Mouse (Mus musculus) kidney, postnatal 0 days (tissue): ENCODE data around the gene Gpatch2. TPM values are rescaled to one million over a fixed set of nuclear protein-coding genes. Genes with fewer than 3 reads are reported as not detected.

Experiments
- ATAC-seq: fragments of 200-750 bp; cut with Nextera tagmentation; replicated peaks from 2 replicates; pipeline ENCODE4 v1.8.0; 2017; ENCODE audit warnings: low read depth, moderate number of reproducible peaks, moderate TSS enrichment, moderate library complexity; ENCODE audit not compliant: low FRiP score
- DNase-seq: peaks from one replicate; pipeline ENCODE4 v3.0.0-alpha.2; 2016; ENCODE audit warnings: low spot score
- H3K27ac ChIP-seq: fragments of 300-500 bp; sonication (generic); 2 replicates; pipeline ENCODE4 v1.5.1; 2014; ENCODE audit warnings: mild to moderate bottlenecking
- H3K27me3 ChIP-seq: fragments of 300-500 bp; sonication (generic); 2 replicates; pipeline ENCODE4 v1.6.1; 2014; ENCODE audit warnings: low read length, mixed read lengths; ENCODE audit not compliant: insufficient read depth
- H3K36me3 ChIP-seq: fragments of 300-500 bp; sonication (generic); 2 replicates; pipeline ENCODE4 v1.6.1; 2014; ENCODE audit warnings: low read length, mixed read lengths; ENCODE audit not compliant: insufficient read depth
- H3K4me1 ChIP-seq: fragments of 300-500 bp; sonication (generic); replicated peaks from 2 replicates; pipeline ENCODE4 v1.6.1; 2014; ENCODE audit warnings: antibody characterized with exemption, low read length, mixed read lengths; ENCODE audit not compliant: insufficient read depth
- H3K4me2 ChIP-seq: fragments of 300-500 bp; sonication (generic); 2 replicates; pipeline ENCODE4 v1.6.1; 2014; ENCODE audit warnings: mild to moderate bottlenecking, low read length, moderate library complexity, mixed read lengths
- H3K4me3 ChIP-seq: fragments of 300-500 bp; sonication (generic); replicated peaks from 2 replicates; pipeline ENCODE4 v1.5.1; 2014; ENCODE audit warnings: low read depth, low read length
- H3K9ac ChIP-seq: fragments of 300-500 bp; sonication (generic); 2 replicates; pipeline ENCODE4 v1.6.1; 2014; ENCODE audit warnings: low read depth, low read length
- H3K9me3 ChIP-seq: fragments of 300-500 bp; sonication (generic); replicated peaks from 2 replicates; pipeline ENCODE4 v1.6.1; 2016; ENCODE audit warnings: low read length, inconsistent platforms, mixed read lengths
- CTCF ChIP-seq: IDR thresholded peaks from 2 replicates; pipeline ENCODE4 v1.5.1; 2016; ENCODE audit warnings: antibody characterized with exemption, low read depth, mild to moderate bottlenecking, moderate library complexity
- WGBS: fragments of 180-500 bp; shearing (Covaris S2); extraction: QIAGEN DNeasy Blood & Tissue Kit; methylation state at CpG from one replicate; pipeline ENCODE4 v1.1.7; 2014; 5-methylcytosine and 5-hydroxymethylcytosine counted together
- polyA plus RNA-seq: library from polyadenylated mRNA; unstranded; fragments of >200 nt; fragmentation: Nextera tagmentation; extraction: Ambion mirVana; gene quantifications from 2 replicates; pipeline ENCODE4 v1.2.1, GENCODE M21; 2015

Gpatch2 gene
- polyA plus RNA-seq, 1 experiment from 2014 or later = 11.8 TPM

- no peak overlapping the region for H3K27ac ChIP-seq
- ATAC-seq = no peak
- H3K4me2 ChIP-seq = no peak overlapping the region
- TF ChIP-seq CTCF = no peak
- H3K9me3 ChIP-seq = no peaks in the 10 kb centered on the region
- no peak overlapping the region for H3K9ac ChIP-seq
- H3K36me3 ChIP-seq = no peaks in the 10 kb centered on the region
- H3K27me3 ChIP-seq = no peaks in the 10 kb centered on the region
- 78% methylated on average over 5 of the region's 5 CpGs for WGBS
- no peak for DNase-seq
- H3K4me3 ChIP-seq = no peak overlapping the region
- H3K4me1 ChIP-seq = peaks cover 3% of the 10 kb centered on the region; the same call in 1 of the 2 replicates
Measured at GRCm38 (mm10) chr1:187294522-187294921, 79.2 kb downstream of the Gpatch2 start.

- ATAC-seq (no peak), DNase-seq (no peak)
- Histone ChIP-seq H3K36me3 (no peaks in the 10 kb centered on the region), H3K4me1 (peaks cover 3% of the 10 kb centered on the region; the same call in 1 of the 2 replicates), H3K27ac (no peak overlapping the region), H3K27me3 (no peaks in the 10 kb centered on the region), H3K9me3 (no peaks in the 10 kb centered on the region), H3K4me3 (no peak overlapping the region), H3K9ac (no peak overlapping the region), H3K4me2 (no peak overlapping the region)
- no peak for TF ChIP-seq CTCF
- WGBS = 93% methylated on average over 6 of the region's 6 CpGs
Measured at GRCm38 (mm10) chr1:187295038-187295559, 79.8 kb downstream of the Gpatch2 start.

GRCm38 (mm10) chr1:187295711-187296110, 80.4 kb downstream of the Gpatch2 start:
- no peak for TF ChIP-seq CTCF
- H3K27ac ChIP-seq = no peak overlapping the region
- no peak overlapping the region for H3K9ac ChIP-seq
- H3K4me2 ChIP-seq = no peak overlapping the region
- no peaks in the 10 kb centered on the region for H3K9me3 ChIP-seq
- no peaks in the 10 kb centered on the region for H3K27me3 ChIP-seq
- H3K4me3 ChIP-seq = no peak overlapping the region
- H3K4me1 ChIP-seq = peaks cover 5% of the 10 kb centered on the region; the same call in 1 of the 2 replicates
- no peaks in the 10 kb centered on the region for H3K36me3 ChIP-seq
- ATAC-seq = no peak
- no peak for DNase-seq
- 89% methylated on average over 1 of the region's 1 CpGs for WGBS

- DNase-seq = peak; percentile 51
- Histone ChIP-seq H3K27ac (no peak overlapping the region), H3K9ac (no peak overlapping the region), H3K36me3 (no peaks in the 10 kb centered on the region), H3K4me1 (peaks cover 4% of the 10 kb centered on the region; the same call in 1 of the 2 replicates), H3K4me3 (no peak overlapping the region), H3K27me3 (no peaks in the 10 kb centered on the region), H3K9me3 (no peaks in the 10 kb centered on the region), H3K4me2 (no peak overlapping the region)
- WGBS = 65% methylated on average over 4 of the region's 4 CpGs
- peak; percentile 46; the same call in 1 of the 2 replicates for TF ChIP-seq CTCF
- no peak for ATAC-seq
Measured at GRCm38 (mm10) chr1:187299236-187299635, 83.9 kb downstream of the Gpatch2 start.

- H3K9ac ChIP-seq = no peak overlapping the region
- DNase-seq = peak; percentile 22
- WGBS = 31% methylated on average over 5 of the region's 5 CpGs
- H3K9me3 ChIP-seq = no peaks in the 10 kb centered on the region
- H3K27ac ChIP-seq = 0 out of 2 replicates have a peak overlapping the region, but pooled peaks have one; percentile 19
- peaks cover 4% of the 10 kb centered on the region; the same call in 1 of the 2 replicates for H3K4me1 ChIP-seq
- no peaks in the 10 kb centered on the region for H3K27me3 ChIP-seq
- H3K36me3 ChIP-seq = no peaks in the 10 kb centered on the region
- no peak for ATAC-seq
- H3K4me2 ChIP-seq = no peak overlapping the region
- H3K4me3 ChIP-seq = no peak overlapping the region
- TF ChIP-seq CTCF = no peak
Measured at GRCm38 (mm10) chr1:187300626-187301025, 85.3 kb downstream of the Gpatch2 start.

GRCm38 (mm10) chr1:187303221-187303620, 87.9 kb downstream of the Gpatch2 start:
- Histone ChIP-seq H3K9ac (no peak overlapping the region), H3K9me3 (no peaks in the 10 kb centered on the region), H3K4me3 (no peak overlapping the region), H3K27ac (no peak overlapping the region), H3K4me1 (peaks cover 4% of the 10 kb centered on the region; the same call in 1 of the 2 replicates), H3K4me2 (no peak overlapping the region), H3K27me3 (no peaks in the 10 kb centered on the region), H3K36me3 (peaks cover 4% of the 10 kb centered on the region; the same call in 1 of the 2 replicates)
- ATAC-seq (no peak), DNase-seq (no peak)
- 83% methylated on average over 10 of the region's 10 CpGs for WGBS
- no peak for TF ChIP-seq CTCF
